In the genomic region with DNA sequence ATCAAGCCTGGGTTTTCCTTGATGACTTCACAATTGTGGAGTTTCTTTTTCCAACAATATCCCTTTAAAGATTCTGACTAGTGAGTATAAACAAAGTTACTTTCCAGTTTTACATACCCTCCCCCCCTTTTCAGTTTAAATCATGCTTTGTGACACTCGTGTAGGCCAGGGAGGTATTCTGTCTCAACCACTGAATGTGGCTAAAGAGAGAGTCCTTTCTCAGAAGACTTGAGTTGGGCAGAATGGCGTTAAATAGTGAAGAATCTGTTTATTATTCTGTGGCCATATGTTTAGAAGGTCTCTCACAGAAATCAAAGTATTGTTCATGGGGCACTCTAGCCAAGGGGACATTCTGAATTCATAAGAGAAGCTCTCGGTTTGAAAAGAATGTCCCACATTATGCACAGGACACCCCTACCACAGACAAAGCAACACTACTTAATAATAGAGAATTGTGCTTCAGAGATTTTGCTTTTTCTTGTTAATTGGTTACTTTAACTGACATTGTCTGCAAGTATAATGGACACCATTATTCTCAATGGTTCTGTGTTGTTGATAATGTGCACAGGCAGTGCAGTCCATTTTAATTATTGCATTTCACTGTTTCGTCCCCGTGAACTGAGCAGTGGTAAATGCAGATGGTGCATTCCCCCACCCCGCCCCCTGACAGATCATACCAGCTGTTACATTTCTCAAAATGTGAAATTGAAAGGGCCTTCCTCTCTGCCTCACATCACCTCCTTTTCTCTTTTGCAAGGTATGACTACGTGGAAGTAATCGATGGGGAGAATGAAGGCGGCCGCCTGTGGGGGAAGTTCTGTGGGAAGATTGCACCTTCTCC, we compare ENCODE assay signal across 16 mouse cellular contexts. TPM values are rescaled to one million over a fixed set of nuclear protein-coding genes. Genes with fewer than 3 reads are reported as not detected.
DNase-seq lines count a peak whose midpoint lies in the region; ATAC-seq lines count a peak whose summit lies in the region.
"Had no signal": no experiment of that assay in that cellular context is flagged by ENCODE, and none has a peak within 500 bp of the region (broad histone marks: within the 10 kb centered on the region; RNA-seq: fewer than 3 reads in every experiment).

No protein-coding gene starts in this region.

- H3K4me1 ChIP-seq in midbrain, embryonic 11.5 days (ENCODE audit: control insufficient read depth, insufficient read depth, low read length) = peaks cover 7% of the 10 kb centered on the region; the same call in 1 of the 2 replicates
- H3K4me1 ChIP-seq in midbrain, embryonic 14.5 days (ENCODE audit: control insufficient read depth, insufficient read depth, low read length) = peaks cover 23% of the 10 kb centered on the region
- H3K4me1 ChIP-seq in midbrain, embryonic 13.5 days (replicated peaks) = peaks cover 36% of the 10 kb centered on the region

- H3K9me3 ChIP-seq in midbrain, embryonic 11.5 days (ENCODE audit: control insufficient read depth, low read length) = no peaks in the 10 kb centered on the region
- H3K9me3 ChIP-seq in midbrain, embryonic 14.5 days (ENCODE audit: control insufficient read depth, low read length) = no peaks in the 10 kb centered on the region
- no peaks in the 10 kb centered on the region for H3K9me3 ChIP-seq in midbrain, embryonic 13.5 days
- H3K9me3 ChIP-seq: limb, embryonic 15.5 days; lung, embryonic 15.5 days; stomach, embryonic 15.5 days had no signal

- H3K27ac ChIP-seq in midbrain, embryonic 11.5 days (ENCODE audit: low read depth, low read length) = no peak overlapping the region; the same call in 1 of the 2 replicates
- H3K27ac ChIP-seq in midbrain, embryonic 14.5 days (replicated peaks; ENCODE audit: low read depth, low read length) = no peak overlapping the region
- peak overlapping the region; percentile 36 for H3K27ac ChIP-seq in midbrain, embryonic 13.5 days
- H3K27ac ChIP-seq: limb, embryonic 15.5 days; lung, embryonic 15.5 days; stomach, embryonic 15.5 days had no signal

- H3K27me3 ChIP-seq in midbrain, embryonic 11.5 days (ENCODE audit: control insufficient read depth, insufficient read depth, low read length) = no peaks in the 10 kb centered on the region
- no peaks in the 10 kb centered on the region for H3K27me3 ChIP-seq in midbrain, embryonic 14.5 days (ENCODE audit: control insufficient read depth, insufficient read depth, low read length)
- H3K27me3 ChIP-seq in midbrain, embryonic 13.5 days = no peaks in the 10 kb centered on the region
- H3K27me3 ChIP-seq: limb, embryonic 15.5 days; lung, embryonic 15.5 days; stomach, embryonic 15.5 days had no signal

- ATAC-seq in midbrain, embryonic 11.5 days (ENCODE audit: low FRiP score) = peak; percentile 75
- ATAC-seq in midbrain, embryonic 14.5 days (ENCODE audit: low FRiP score, low TSS enrichment) = no peak
- peak; percentile 50 for ATAC-seq in granulocyte monocyte progenitor cell, adult 5-6 weeks (replicated peaks; ENCODE audit: poor library complexity, severe bottlenecking)
- ATAC-seq in midbrain, embryonic 13.5 days = peak; percentile 53; the same call in 1 of the 2 replicates

- 60% methylated on average over 10 of the region's 10 CpGs for WGBS in midbrain, embryonic 11.5 days
- WGBS in midbrain, embryonic 14.5 days = 48% methylated on average over 10 of the region's 10 CpGs
- 46% methylated on average over 10 of the region's 10 CpGs for WGBS in midbrain, embryonic 13.5 days

- no peak overlapping the region for H3K9ac ChIP-seq in midbrain, embryonic 11.5 days (ENCODE audit: low read length)
- no peak overlapping the region for H3K9ac ChIP-seq in midbrain, embryonic 14.5 days (replicated peaks; ENCODE audit: low read length)
- no peak overlapping the region for H3K9ac ChIP-seq in midbrain, embryonic 13.5 days (replicated peaks)
- H3K9ac ChIP-seq: limb, embryonic 15.5 days; lung, embryonic 15.5 days; stomach, embryonic 15.5 days had no signal

- H3K36me3 ChIP-seq in midbrain, embryonic 11.5 days (ENCODE audit: control insufficient read depth, insufficient read depth, low read length) = no peaks in the 10 kb centered on the region
- 0 out of 2 replicates have a peak, but pooled peaks cover 4% of the 10 kb centered on the region for H3K36me3 ChIP-seq in midbrain, embryonic 14.5 days (ENCODE audit: control insufficient read depth, insufficient read depth, low read length)
- H3K36me3 ChIP-seq in midbrain, embryonic 13.5 days = 0 out of 2 replicates have a peak, but pooled peaks cover 3% of the 10 kb centered on the region
- H3K36me3 ChIP-seq: stomach, embryonic 15.5 days had no signal

- peak; percentile 36 for DNase-seq in embryo, embryonic 10.5 days (ENCODE audit: low spot score)
- DNase-seq in embryo, embryonic 11 days = no peak
- DNase-seq in midbrain, embryonic 11.5 days (ENCODE audit: low spot score, missing footprints) = peak; percentile 87
- DNase-seq in midbrain, embryonic 14.5 days = no peak
- no peak for DNase-seq in heart, adult 8-10 months (ENCODE audit: low spot score)
- no peak for DNase-seq in cerebellum, postnatal 10 days
- DNase-seq: adrenal gland, postnatal 36 days; cerebellum, adult 18-20 months; gastrocnemius, postnatal 14 days; kidney, adult 11 months; right cerebral cortex, postnatal 4 days had no signal

- no peak overlapping the region for H3K4me3 ChIP-seq in midbrain, embryonic 11.5 days (ENCODE audit: low read depth, low read length)
- H3K4me3 ChIP-seq in midbrain, embryonic 14.5 days (replicated peaks; ENCODE audit: low read depth, low read length) = no peak overlapping the region
- H3K4me3 ChIP-seq in midbrain, embryonic 13.5 days (replicated peaks) = no peak overlapping the region
- H3K4me3 ChIP-seq: limb, embryonic 15.5 days; lung, embryonic 15.5 days; stomach, embryonic 15.5 days had no signal

- no peak overlapping the region for H3K4me2 ChIP-seq in midbrain, embryonic 11.5 days
- no peak overlapping the region for H3K4me2 ChIP-seq in midbrain, embryonic 14.5 days (ENCODE audit: low read length)
- no peak overlapping the region for H3K4me2 ChIP-seq in midbrain, embryonic 13.5 days (replicated peaks)
- H3K4me2 ChIP-seq: limb, embryonic 15.5 days; lung, embryonic 15.5 days; stomach, embryonic 15.5 days had no signal

RNA-seq across cellular contexts. Expression of a gene that starts 59.8 kb away (rescaled TPM):
- 20.3 and 21.4 TPM in 2 replicates for polyA plus RNA-seq in midbrain, embryonic 11.5 days (2014; fragmentation: Nextera tagmentation; extraction: Ambion mirVana)
- 53.8 and 61.7 TPM in 2 replicates for polyA plus RNA-seq in midbrain, embryonic 14.5 days (2014; fragmentation: Nextera tagmentation; extraction: Ambion mirVana)
- total RNA-seq in granulocyte monocyte progenitor cell, adult 5-6 weeks (2014; fragmentation: Nextera tagmentation) = 13.1 and 17.2 TPM in 2 replicates
- total RNA-seq in granulocyte monocyte progenitor cell, adult 5-6 weeks (2017) = 9.7 and 12.1 TPM in 2 replicates
- 52.5 and 58.9 TPM in 2 replicates for polyA plus RNA-seq in midbrain, embryonic 13.5 days (2015; fragmentation: Nextera tagmentation; extraction: Ambion mirVana)
- 100 to 1,000 TPM in 2 of 4 experiments, 10 to 100 TPM in 2; 92.6 to 130 (median 102) TPM for total RNA-seq in heart, adult 8-10 months (2022)

Comparison
In these comparisons a context has a peak if more than half of its experiments do, and no peak if none do; other contexts are left out.
1. DNase-seq: peak in embryo, embryonic 10.5 days (single experiment) and midbrain, embryonic 11.5 days (single experiment); none in embryo, embryonic 11 days (single experiment), midbrain, embryonic 14.5 days (single experiment), heart, adult 8-10 months (single experiment) and cerebellum, postnatal 10 days (0 of 2).